Mouse (Mus musculus): ENCODE measurements around the gene Dnajc2. TPM values are rescaled to one million over a fixed set of nuclear protein-coding genes. Genes with fewer than 3 reads are reported as not detected.
A peak's percentile ranks its signal among the peaks of the same experiment; 100 is the strongest.

Dnajc2 gene
- polyA plus RNA-seq, 1 experiment from 2014 or later = 99.9 TPM

- no peak overlapping the region for H3K4me3 ChIP-seq (ENCODE audit: low read depth, low read length)
- H3K4me2 ChIP-seq = no peak overlapping the region
- ATAC-seq (replicated peaks; ENCODE audit: low FRiP score) (no peak), DNase-seq (ENCODE audit: low spot score) (no peak)
- 97% methylated on average over 6 of the region's 6 CpGs for WGBS
- no peaks in the 10 kb centered on the region for H3K9me3 ChIP-seq (ENCODE audit: control insufficient read depth, low read length)
- no peak overlapping the region for H3K9ac ChIP-seq (ENCODE audit: low read depth, low read length)
- H3K27ac ChIP-seq (ENCODE audit: low read depth, low read length) = no peak overlapping the region
- H3K4me1 ChIP-seq (replicated peaks; ENCODE audit: control insufficient read depth, insufficient read depth, low read length) = no peaks in the 10 kb centered on the region
- H3K27me3 ChIP-seq (replicated peaks; ENCODE audit: control insufficient read depth, insufficient read depth, low read length) = no peaks in the 10 kb centered on the region
- peaks cover 39% of the 10 kb centered on the region for H3K36me3 ChIP-seq (ENCODE audit: control insufficient read depth, insufficient read depth, low read length)
These were observed 15.2 kb downstream of the Dnajc2 start for GRCm38 (mm10) chr5:21769841-21770240.

GRCm38 (mm10) chr5:21768506-21768905 lies 16.5 kb downstream of the Dnajc2 start:
- Histone ChIP-seq H3K4me2 (no peak overlapping the region), H3K27me3 (replicated peaks; ENCODE audit: control insufficient read depth, insufficient read depth, low read length) (no peaks in the 10 kb centered on the region), H3K27ac (ENCODE audit: low read depth, low read length) (no peak overlapping the region), H3K4me1 (replicated peaks; ENCODE audit: control insufficient read depth, insufficient read depth, low read length) (no peaks in the 10 kb centered on the region), H3K9me3 (ENCODE audit: control insufficient read depth, low read length) (no peaks in the 10 kb centered on the region), H3K9ac (ENCODE audit: low read depth, low read length) (no peak overlapping the region), H3K36me3 (ENCODE audit: control insufficient read depth, insufficient read depth, low read length) (peaks cover 33% of the 10 kb centered on the region), H3K4me3 (ENCODE audit: low read depth, low read length) (no peak overlapping the region)
- WGBS = 76% methylated on average over 4 of the region's 4 CpGs
- no peak for DNase-seq (ENCODE audit: low spot score)
- ATAC-seq (replicated peaks; ENCODE audit: low FRiP score) = no peak

GRCm38 (mm10) chr5:21745966-21746365 lies 39.1 kb downstream of the Dnajc2 start:
- no peak overlapping the region for H3K9ac ChIP-seq (ENCODE audit: low read depth, low read length)
- H3K4me2 ChIP-seq = no peak overlapping the region
- H3K27me3 ChIP-seq (replicated peaks; ENCODE audit: control insufficient read depth, insufficient read depth, low read length) = no peaks in the 10 kb centered on the region
- no peak for DNase-seq (ENCODE audit: low spot score)
- no peaks in the 10 kb centered on the region for H3K4me1 ChIP-seq (replicated peaks; ENCODE audit: control insufficient read depth, insufficient read depth, low read length)
- H3K4me3 ChIP-seq (ENCODE audit: low read depth, low read length) = no peak overlapping the region
- peaks cover 31% of the 10 kb centered on the region for H3K36me3 ChIP-seq (ENCODE audit: control insufficient read depth, insufficient read depth, low read length)
- H3K9me3 ChIP-seq (ENCODE audit: control insufficient read depth, low read length) = no peaks in the 10 kb centered on the region
- ATAC-seq (replicated peaks; ENCODE audit: low FRiP score) = no peak
- H3K27ac ChIP-seq (ENCODE audit: low read depth, low read length) = no peak overlapping the region
- WGBS = 90% methylated on average over 6 of the region's 8 CpGs

- Histone ChIP-seq H3K27me3 (replicated peaks; ENCODE audit: control insufficient read depth, insufficient read depth, low read length) (no peaks in the 10 kb centered on the region), H3K36me3 (ENCODE audit: control insufficient read depth, insufficient read depth, low read length) (peaks cover 40% of the 10 kb centered on the region), H3K9me3 (ENCODE audit: control insufficient read depth, low read length) (no peaks in the 10 kb centered on the region), H3K9ac (ENCODE audit: low read depth, low read length) (no peak overlapping the region), H3K4me1 (replicated peaks; ENCODE audit: control insufficient read depth, insufficient read depth, low read length) (no peaks in the 10 kb centered on the region), H3K4me3 (ENCODE audit: low read depth, low read length) (no peak overlapping the region), H3K27ac (ENCODE audit: low read depth, low read length) (no peak overlapping the region), H3K4me2 (no peak overlapping the region)
- DNase-seq (ENCODE audit: low spot score) (no peak), ATAC-seq (replicated peaks; ENCODE audit: low FRiP score) (no peak)
These were observed 40.4 kb downstream of the Dnajc2 start for GRCm38 (mm10) chr5:21744651-21745050.

GRCm38 (mm10) chr5:21743606-21744005 lies 41.4 kb downstream of the Dnajc2 start:
- no peak for ATAC-seq (replicated peaks; ENCODE audit: low FRiP score)
- H3K36me3 ChIP-seq (ENCODE audit: control insufficient read depth, insufficient read depth, low read length) = peaks cover 44% of the 10 kb centered on the region

GRCm38 (mm10) chr5:21739881-21740280 lies 45.2 kb downstream of the Dnajc2 start:
- H3K27me3 ChIP-seq (replicated peaks; ENCODE audit: control insufficient read depth, insufficient read depth, low read length) = no peaks in the 10 kb centered on the region
- H3K4me1 ChIP-seq (replicated peaks; ENCODE audit: control insufficient read depth, insufficient read depth, low read length) = peaks cover 5% of the 10 kb centered on the region
- no peaks in the 10 kb centered on the region for H3K9me3 ChIP-seq (ENCODE audit: control insufficient read depth, low read length)
- H3K4me2 ChIP-seq = no peak overlapping the region
- H3K27ac ChIP-seq (ENCODE audit: low read depth, low read length) = no peak overlapping the region
- ATAC-seq (replicated peaks; ENCODE audit: low FRiP score) (no peak), DNase-seq (ENCODE audit: low spot score) (no peak)
- no peak overlapping the region for H3K4me3 ChIP-seq (ENCODE audit: low read depth, low read length)
- peaks cover 31% of the 10 kb centered on the region for H3K36me3 ChIP-seq (ENCODE audit: control insufficient read depth, insufficient read depth, low read length)
- no peak overlapping the region for H3K9ac ChIP-seq (ENCODE audit: low read depth, low read length)
- 91% methylated on average over 13 of the region's 13 CpGs for WGBS

More at GRCm38 (mm10) chr5:21743606-21744005, 41.4 kb downstream of the Dnajc2 start:
- Histone ChIP-seq H3K27ac (ENCODE audit: low read depth, low read length) (no peak overlapping the region), H3K4me2 (no peak overlapping the region), H3K9me3 (ENCODE audit: control insufficient read depth, low read length) (no peaks in the 10 kb centered on the region), H3K4me3 (ENCODE audit: low read depth, low read length) (no peak overlapping the region), H3K4me1 (replicated peaks; ENCODE audit: control insufficient read depth, insufficient read depth, low read length) (no peaks in the 10 kb centered on the region), H3K27me3 (replicated peaks; ENCODE audit: control insufficient read depth, insufficient read depth, low read length) (no peaks in the 10 kb centered on the region), H3K9ac (ENCODE audit: low read depth, low read length) (no peak overlapping the region)
- 93% methylated on average over 10 of the region's 10 CpGs for WGBS
- no peak for DNase-seq (ENCODE audit: low spot score)

- no peak overlapping the region for H3K27ac ChIP-seq (ENCODE audit: low read depth, low read length)
- no peak overlapping the region for H3K4me2 ChIP-seq
- H3K9me3 ChIP-seq (ENCODE audit: control insufficient read depth, low read length) = no peaks in the 10 kb centered on the region
- no peak for DNase-seq (ENCODE audit: low spot score)
- H3K4me1 ChIP-seq (replicated peaks; ENCODE audit: control insufficient read depth, insufficient read depth, low read length) = peaks cover 5% of the 10 kb centered on the region
- H3K9ac ChIP-seq (ENCODE audit: low read depth, low read length) = no peak overlapping the region
- ATAC-seq (replicated peaks; ENCODE audit: low FRiP score) = no peak
- peaks cover 28% of the 10 kb centered on the region for H3K36me3 ChIP-seq (ENCODE audit: control insufficient read depth, insufficient read depth, low read length)
- H3K4me3 ChIP-seq (ENCODE audit: low read depth, low read length) = no peak overlapping the region
- no peaks in the 10 kb centered on the region for H3K27me3 ChIP-seq (replicated peaks; ENCODE audit: control insufficient read depth, insufficient read depth, low read length)
- WGBS = 88% methylated on average over 11 of the region's 11 CpGs
These were observed 45.9 kb downstream of the Dnajc2 start for GRCm38 (mm10) chr5:21739120-21739519.

- Histone ChIP-seq H3K4me1 (replicated peaks; ENCODE audit: control insufficient read depth, insufficient read depth, low read length) (peaks cover 5% of the 10 kb centered on the region), H3K4me2 (peak overlapping the region; percentile 93), H3K9ac (ENCODE audit: low read depth, low read length) (peak overlapping the region; percentile 79), H3K9me3 (ENCODE audit: control insufficient read depth, low read length) (no peaks in the 10 kb centered on the region), H3K27me3 (replicated peaks; ENCODE audit: control insufficient read depth, insufficient read depth, low read length) (no peaks in the 10 kb centered on the region), H3K27ac (ENCODE audit: low read depth, low read length) (no peak overlapping the region), H3K36me3 (ENCODE audit: control insufficient read depth, insufficient read depth, low read length) (peaks cover 23% of the 10 kb centered on the region), H3K4me3 (ENCODE audit: low read depth, low read length) (peak overlapping the region; percentile 76)
- ATAC-seq (replicated peaks; ENCODE audit: low FRiP score) (no peak), DNase-seq (ENCODE audit: low spot score) (no peak)
- WGBS = 23% methylated on average over 10 of the region's 10 CpGs
These were observed 47.4 kb downstream of the Dnajc2 start for GRCm38 (mm10) chr5:21737620-21738019.

GRCm38 (mm10) chr5:21736956-21737585 lies 48.0 kb downstream of the Dnajc2 start, which contains the start of gene Pmpcb:
Pmpcb (plus strand) TSS chr5:21737141.
- H3K27ac ChIP-seq (ENCODE audit: low read depth, low read length) = no peak within 1 kb of the TSS
- no peaks in the 10 kb centered on the region for H3K27me3 ChIP-seq (replicated peaks; ENCODE audit: control insufficient read depth, insufficient read depth, low read length)
- H3K4me2 ChIP-seq = peak within 1 kb of the TSS; percentile 93
- H3K4me3 ChIP-seq (ENCODE audit: low read depth, low read length) = peak within 1 kb of the TSS; percentile 76
- WGBS = under 1% methylated on average over 41 of the region's 42 CpGs
- peak; percentile 86 for DNase-seq (ENCODE audit: low spot score)
- H3K9me3 ChIP-seq (ENCODE audit: control insufficient read depth, low read length) = no peaks in the 10 kb centered on the region
- H3K36me3 ChIP-seq (ENCODE audit: control insufficient read depth, insufficient read depth, low read length) = peaks cover 22% of the 10 kb centered on the region
- H3K4me1 ChIP-seq (replicated peaks; ENCODE audit: control insufficient read depth, insufficient read depth, low read length) = peaks cover 5% of the 10 kb centered on the region
- ATAC-seq (replicated peaks; ENCODE audit: low FRiP score) = peak; percentile 84
- H3K9ac ChIP-seq (ENCODE audit: low read depth, low read length) = peak within 1 kb of the TSS; percentile 79

All from liver, embryonic 11.5 days (tissue).